Mouse (Mus musculus): ENCODE results near the gene Hspg2. TPM values are rescaled to one million over a fixed set of nuclear protein-coding genes. Genes with fewer than 3 reads are reported as not detected.

Gene Hspg2
- total RNA-seq, 2 experiments from 2014 or later = 84.4 to 94.7 TPM

DNA sequence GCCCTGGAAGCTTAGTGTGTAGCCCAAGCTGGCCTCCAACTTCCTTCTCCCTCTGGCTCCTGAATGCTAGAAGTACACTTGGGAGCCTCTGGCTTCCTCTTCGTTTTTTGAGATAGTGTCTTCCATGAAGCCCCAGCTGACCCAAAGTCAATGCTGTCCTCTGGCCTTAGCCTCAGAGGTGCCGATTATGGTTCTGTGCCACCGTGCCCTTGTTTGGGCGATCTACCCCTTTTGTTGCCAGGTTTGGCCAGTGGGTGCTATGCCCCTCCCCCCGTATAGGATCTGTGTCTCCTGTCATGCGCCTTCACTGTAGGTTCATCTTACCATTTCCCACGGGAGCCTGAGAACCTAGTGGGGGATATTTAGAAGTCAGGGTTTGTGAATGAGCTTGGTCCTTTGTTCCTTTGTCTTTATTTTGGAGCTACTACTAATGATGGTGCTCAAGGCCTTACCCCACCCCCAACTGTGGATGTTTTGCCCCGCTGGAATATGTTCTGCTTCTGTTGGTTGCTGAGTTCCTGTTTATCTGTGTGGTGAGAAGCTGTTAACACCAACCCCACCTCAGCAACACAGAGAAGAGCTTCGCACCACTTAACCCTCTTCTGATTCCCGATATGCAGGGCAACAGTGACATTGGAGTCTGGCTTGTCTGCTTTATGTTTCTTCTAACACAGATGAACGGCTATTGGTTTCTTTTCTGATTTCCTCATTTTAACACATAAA lies 135.0 kb downstream of the Hspg2 start:
- intact Hi-C loops (cut with DNase I) = no loop called here
- no peak for DNase-seq

DNA sequence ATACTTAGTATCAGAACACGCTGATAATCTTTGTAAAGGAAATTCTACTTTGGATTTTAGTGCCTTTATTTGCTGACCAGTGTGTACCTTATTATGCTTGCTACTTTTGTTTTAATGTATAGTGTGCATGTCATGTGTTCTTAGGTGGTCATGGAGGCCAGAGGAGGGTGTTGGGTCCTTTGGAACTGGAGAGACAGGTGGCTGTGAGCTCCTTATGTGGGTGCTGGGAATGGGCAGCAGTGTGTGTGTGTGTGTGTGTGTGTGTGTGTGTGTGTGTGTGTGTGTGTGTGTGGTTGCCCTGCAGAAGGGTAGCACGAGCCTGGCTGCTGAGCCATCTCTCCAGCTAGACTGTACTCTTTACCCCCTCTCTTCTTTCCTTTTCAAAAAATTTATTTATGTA lies 138.5 kb downstream of the Hspg2 start:
- intact Hi-C loops (cut with DNase I) = no loop called here
- no peak for DNase-seq

DNA sequence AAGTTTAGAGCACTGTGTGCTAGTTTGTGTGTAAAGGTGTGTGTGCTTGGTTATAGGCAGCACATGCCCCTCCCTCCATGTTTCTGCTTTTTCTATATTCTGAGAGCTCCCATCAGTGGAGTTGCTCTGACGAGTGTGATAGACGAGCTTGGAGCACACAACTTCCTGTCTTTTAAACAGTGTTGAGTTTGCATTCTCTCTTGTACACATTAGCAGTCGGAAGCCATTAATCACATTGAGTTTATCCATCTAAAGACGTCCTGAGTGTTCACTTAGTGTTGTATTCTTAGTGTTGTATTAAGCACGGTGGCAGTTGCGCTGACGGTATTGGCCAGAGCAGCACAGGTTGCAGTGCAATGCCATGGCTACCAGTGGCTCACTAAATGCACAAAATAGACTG lies 140.7 kb downstream of the Hspg2 start:
- intact Hi-C loops (cut with DNase I) = no loop called here

DNA sequence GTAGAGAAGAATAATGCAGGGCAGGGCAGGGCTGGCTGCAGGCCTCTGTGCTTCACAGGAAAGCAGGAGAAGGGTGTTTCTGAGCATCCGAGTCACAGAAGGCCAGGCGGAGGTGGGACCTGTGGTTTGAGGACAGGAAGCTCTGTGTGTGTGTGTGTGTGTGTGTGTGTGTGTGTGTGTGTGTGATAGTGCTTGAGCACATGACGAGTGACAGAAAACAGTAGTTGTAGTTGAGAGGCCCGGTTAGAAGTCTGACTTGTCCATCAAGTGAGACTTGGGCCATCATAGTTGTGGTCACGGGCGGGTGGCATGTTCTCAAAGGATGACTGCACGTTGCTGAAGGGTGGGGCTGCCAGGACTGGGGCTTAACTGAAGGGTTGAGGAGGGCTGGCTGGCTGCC lies 141.1 kb downstream of the Hspg2 start:
- no peak for DNase-seq
- intact Hi-C loops (cut with DNase I) = no loop called here

More for the DNA sequence above, 140.7 kb downstream of the Hspg2 start:
- DNase-seq = no peak

DNA sequence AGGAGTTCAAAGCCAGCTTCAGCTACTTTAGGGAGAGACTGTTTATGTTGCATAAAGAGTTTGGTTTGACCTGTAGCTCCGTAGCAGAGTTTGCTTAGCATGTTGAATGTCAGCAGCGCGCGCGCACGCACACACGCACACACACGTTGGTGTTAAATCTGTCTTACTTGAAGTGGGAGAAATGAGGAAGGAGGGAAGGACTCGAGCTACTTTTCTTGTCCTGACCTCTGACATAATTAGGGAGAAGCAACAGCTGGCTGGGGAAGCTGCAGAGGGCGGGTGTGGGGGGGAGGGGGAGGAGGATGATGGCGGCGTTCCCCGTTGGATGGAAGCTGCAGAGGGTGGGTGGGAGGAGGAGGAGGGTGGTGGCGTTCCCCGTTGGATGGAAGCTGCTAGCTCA lies 141.7 kb downstream of the Hspg2 start:
- DNase-seq = no peak
- intact Hi-C loops (cut with DNase I) = no loop called here

Small RNA genes within 50 kb of the gene (microRNA-seq; reads per million reads assigned to microRNA genes)
- gene Mir7018 = 3.2 to 3.7 reads per million in 2 experiments

Other genes with a start within 250 kb of the Hspg2 start
- 1 to 10 TPM; 5.7 to 9.8 TPM for gene Wnt4, start 191.3 kb upstream of the Hspg2 start, total RNA-seq (2021)
- 100 to 1,000 TPM; 158 to 176 TPM for gene Cdc42, start 111.0 kb upstream of the Hspg2 start, total RNA-seq (2021)
- gene Cela3a, start 59.0 kb upstream of the Hspg2 start, total RNA-seq (2021) = not detected
- gene Cela3b, start 38.2 kb upstream of the Hspg2 start, total RNA-seq (2021) = not detected
- not detected for gene 1700013G24Rik, start 15.5 kb upstream of the Hspg2 start, total RNA-seq (2021)
- not detected for gene Ldlrad2, start 105.8 kb downstream of the Hspg2 start, total RNA-seq (2021)
- gene Usp48, start 125.0 kb downstream of the Hspg2 start, total RNA-seq (2021) = 10 to 100 TPM; 23.3 to 25.9 TPM
- gene Rap1gap, start 196.0 kb downstream of the Hspg2 start, total RNA-seq (2021) = 10 to 100 TPM in 1 of 2 experiments, 1 to 10 TPM in 1; 5.4 to 10.7 TPM

Measured in gastrocnemius, postnatal 36 days (tissue).